Mouse (Mus musculus) lung, embryonic 14.5 days (tissue): Measurements from ENCODE around the gene Fuk. TPM values are rescaled to one million over a fixed set of nuclear protein-coding genes. Genes with fewer than 3 reads are reported as not detected.

Experiments
- ATAC-seq: fragments of 200-750 bp; cut with Nextera tagmentation; 2 replicates; pipeline ENCODE4 v1.8.0; 2017; ENCODE audit warnings: mild to moderate bottlenecking, moderate TSS enrichment, moderate library complexity; ENCODE audit not compliant: insufficient read depth
- DNase-seq: peaks from one replicate; pipeline ENCODE4 v3.0.0-alpha.2; 2015
- H3K27ac ChIP-seq: fragments of 300-500 bp; sonication (generic); 2 replicates; pipeline ENCODE4 v1.5.1; 2014; ENCODE audit warnings: low read depth, mild to moderate bottlenecking, moderate library complexity
- H3K27me3 ChIP-seq: fragments of 300-500 bp; sonication (generic); 2 replicates; pipeline ENCODE4 v1.6.1; 2014; ENCODE audit warnings: low read length, control low read depth; ENCODE audit not compliant: insufficient read depth
- H3K36me3 ChIP-seq: fragments of 300-500 bp; sonication (generic); 2 replicates; pipeline ENCODE4 v1.6.1; 2014; ENCODE audit warnings: control low read depth; ENCODE audit not compliant: insufficient read depth
- H3K4me1 ChIP-seq: fragments of 300-500 bp; sonication (generic); 2 replicates; pipeline ENCODE4 v1.6.1; 2014; ENCODE audit warnings: antibody characterized with exemption, control low read depth; ENCODE audit not compliant: insufficient read depth
- H3K4me2 ChIP-seq: fragments of 300-500 bp; sonication (generic); 2 replicates; pipeline ENCODE4 v1.6.1; 2014; ENCODE audit warnings: mild to moderate bottlenecking
- H3K4me3 ChIP-seq: fragments of 300-500 bp; sonication (generic); 2 replicates; pipeline ENCODE4 v1.5.1; 2014; ENCODE audit warnings: low read depth, low read length
- H3K9ac ChIP-seq: fragments of 300-500 bp; sonication (generic); 2 replicates; pipeline ENCODE4 v1.6.1; 2014
- H3K9me3 ChIP-seq: fragments of 300-500 bp; sonication (generic); 2 replicates; pipeline ENCODE4 v1.6.1; 2016; ENCODE audit warnings: low read depth, low read length, control low read depth
- CTCF ChIP-seq: IDR thresholded peaks from 2 replicates; pipeline ENCODE4 v1.5.1; 2016; ENCODE audit warnings: antibody characterized with exemption, low read depth
- WGBS: fragments of 180-500 bp; shearing (Covaris S2); extraction: QIAGEN DNeasy Blood & Tissue Kit; methylation state at CpG from one replicate; pipeline ENCODE4 v1.1.7; 2014; 5-methylcytosine and 5-hydroxymethylcytosine counted together
- polyA plus RNA-seq: library from polyadenylated mRNA; unstranded; fragments of >200 nt; fragmentation: Nextera tagmentation; extraction: Ambion mirVana; gene quantifications from 2 replicates; pipeline ENCODE4 v1.2.1, GENCODE M21; 2014

Gene Fuk
- polyA plus RNA-seq, 1 experiment from 2014 or later, result 11.5 TPM

DNA sequence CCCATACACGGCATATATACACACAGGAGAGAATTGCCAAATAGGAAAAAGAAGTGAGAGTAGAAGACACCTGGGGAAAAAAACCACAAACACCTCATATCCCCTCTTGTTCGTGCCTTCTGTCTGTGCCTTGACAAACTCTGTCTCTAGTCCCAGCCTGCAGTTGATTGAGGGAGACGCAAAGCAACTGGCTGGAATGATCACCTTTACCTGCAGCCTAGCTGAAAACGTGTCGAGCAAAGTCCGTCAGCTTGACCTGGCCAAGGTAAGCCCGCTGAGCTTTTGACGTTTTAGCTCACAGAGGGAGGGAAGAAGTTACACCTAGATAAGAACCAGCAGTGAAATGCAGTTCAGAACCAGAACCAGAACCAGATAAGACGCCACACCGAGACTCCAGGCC is 51.1 kb downstream of the Fuk start:
- H3K27me3 ChIP-seq, result no peaks in the 10 kb centered on the region
- no peak overlapping the region for H3K27ac ChIP-seq
- H3K4me2 ChIP-seq, result no peak overlapping the region
- WGBS, result 93% methylated on average over 10 of the region's 10 CpGs
- peaks cover 65% of the 10 kb centered on the region for H3K36me3 ChIP-seq
- no peak overlapping the region for H3K9ac ChIP-seq
- TF ChIP-seq CTCF, result no peak
- no peak for ATAC-seq
- no peak overlapping the region for H3K4me3 ChIP-seq
- DNase-seq, result no peak
- H3K4me1 ChIP-seq, result 0 out of 2 replicates have a peak, but pooled peaks cover 3% of the 10 kb centered on the region
- no peaks in the 10 kb centered on the region for H3K9me3 ChIP-seq

DNA sequence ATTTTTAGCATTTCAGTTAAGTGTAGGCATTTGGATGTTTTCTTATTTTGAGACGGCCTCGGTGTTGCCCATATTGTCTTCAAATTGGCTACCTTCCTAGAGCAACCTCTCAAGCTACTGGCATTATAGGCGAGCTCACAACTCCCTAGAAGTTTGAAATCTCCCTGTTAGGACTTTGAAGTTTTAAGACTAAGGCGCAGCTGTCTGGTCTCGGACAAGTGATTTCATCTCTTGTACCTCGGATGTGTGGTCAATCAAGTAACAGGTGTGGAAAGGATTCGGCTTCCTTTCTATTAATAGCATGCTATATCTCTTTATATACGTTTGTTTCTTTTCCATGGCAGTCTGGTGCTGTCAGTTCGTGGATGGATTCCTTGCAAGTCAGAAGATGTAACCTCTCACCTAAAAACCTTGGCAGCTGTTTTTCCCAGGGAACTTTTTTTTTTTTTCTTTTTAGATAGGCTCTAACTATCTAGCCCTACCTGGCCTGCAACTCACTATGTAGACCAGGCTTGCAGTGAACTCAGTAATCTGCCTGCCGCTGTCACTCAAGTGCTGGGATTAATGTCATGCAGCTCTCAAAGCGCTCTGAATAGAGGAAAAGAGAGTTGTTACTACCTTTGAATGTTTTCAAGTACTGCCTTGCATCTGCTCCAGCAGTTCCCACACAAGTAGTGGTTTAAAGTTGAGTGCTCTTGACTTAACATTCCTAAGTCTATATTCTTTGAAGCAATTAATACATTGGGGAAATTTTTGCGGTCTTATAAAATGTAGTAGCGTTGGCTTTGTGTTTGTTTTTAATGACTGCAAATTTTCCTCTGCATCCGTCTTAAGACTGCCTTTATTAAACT is 54.4 kb downstream of the Fuk start:
- no peaks in the 10 kb centered on the region for H3K9me3 ChIP-seq
- DNase-seq (no peak), ATAC-seq (no peak)
- peak overlapping the region; percentile 93 for H3K4me3 ChIP-seq
- H3K27ac ChIP-seq, result no peak overlapping the region
- TF ChIP-seq CTCF, result no peak
- WGBS, result 49% methylated on average over 14 of the region's 14 CpGs
- peak overlapping the region; percentile 98 for H3K9ac ChIP-seq
- H3K4me1 ChIP-seq, result peaks cover 5% of the 10 kb centered on the region; the same call in 1 of the 2 replicates
- H3K36me3 ChIP-seq, result peaks cover 54% of the 10 kb centered on the region
- no peaks in the 10 kb centered on the region for H3K27me3 ChIP-seq
- peak overlapping the region; percentile 80 for H3K4me2 ChIP-seq

DNA sequence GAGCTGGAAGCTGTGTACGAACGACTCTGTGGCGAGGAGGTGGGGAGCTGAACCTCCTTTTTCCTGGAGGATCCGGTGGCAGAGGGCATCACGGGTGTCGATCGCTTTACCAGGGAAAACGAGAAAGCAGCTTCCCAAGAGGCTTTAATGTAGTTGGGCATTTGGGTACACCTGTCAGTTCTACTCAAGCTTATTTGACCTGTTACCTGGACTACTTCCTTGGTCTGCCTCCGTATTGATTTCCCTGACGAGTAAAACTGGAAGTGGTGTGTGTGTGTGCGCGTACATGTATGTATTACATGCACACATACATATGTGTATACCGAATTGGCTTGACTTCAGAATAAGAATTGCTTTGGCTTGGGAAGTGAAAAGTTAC is 55.1 kb downstream of the Fuk start:
- under 1% methylated on average over 13 of the region's 13 CpGs for WGBS
- H3K9me3 ChIP-seq, result no peaks in the 10 kb centered on the region
- H3K9ac ChIP-seq, result peak overlapping the region; percentile 98
- no peaks in the 10 kb centered on the region for H3K27me3 ChIP-seq
- peak overlapping the region; percentile 91 for H3K27ac ChIP-seq
- peaks cover 5% of the 10 kb centered on the region; the same call in 1 of the 2 replicates for H3K4me1 ChIP-seq
- peak overlapping the region; percentile 80 for H3K4me2 ChIP-seq
- H3K36me3 ChIP-seq, result peaks cover 54% of the 10 kb centered on the region
- DNase-seq, result no peak
- ATAC-seq, result peak; percentile 47
- TF ChIP-seq CTCF, result no peak
- peak overlapping the region; percentile 93 for H3K4me3 ChIP-seq

DNA sequence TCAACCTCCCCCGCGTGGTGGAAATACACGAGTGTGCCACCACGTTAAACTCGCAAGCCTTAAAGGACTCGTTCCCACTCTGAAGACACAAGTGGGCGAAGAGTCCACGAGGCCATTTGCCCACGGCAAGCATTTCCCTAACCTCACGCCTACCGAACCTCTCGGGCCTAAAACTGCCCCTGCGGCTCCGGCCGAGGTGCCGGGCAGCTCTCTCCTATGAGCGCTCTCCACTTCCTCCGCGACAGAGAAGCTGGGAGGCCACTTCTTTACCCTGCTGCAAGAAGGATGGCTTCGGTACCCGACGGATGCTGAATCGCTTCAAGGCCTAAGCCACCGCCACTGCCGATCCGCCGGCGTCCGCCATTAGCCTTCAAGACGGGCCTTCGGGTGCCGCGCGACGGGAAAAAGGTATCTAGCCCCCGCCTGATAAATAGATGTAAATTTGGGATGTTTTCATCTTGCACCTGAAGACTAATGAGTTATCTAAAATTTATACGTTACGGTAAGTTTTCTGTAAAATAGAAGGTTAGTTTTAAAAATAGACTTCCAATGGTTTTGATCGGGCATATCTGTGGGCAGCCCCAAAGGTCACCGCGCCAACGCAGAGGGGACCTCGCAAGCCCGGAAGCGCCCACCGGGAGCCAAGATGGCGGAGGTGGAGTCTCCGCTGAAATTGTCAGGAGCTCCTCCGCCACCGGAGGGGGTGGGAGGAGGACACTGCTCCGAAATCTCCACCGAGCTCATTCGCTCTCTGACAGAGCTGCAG is 55.7 kb downstream of the Fuk start, which contains the start of the genes Cog4 and Sf3b3:
Gene Cog4, plus strand, starts transcription at position 196 of the 766 bp plus-strand sequence.
Gene Sf3b3, minus strand, starts transcription at position 383 of the 766 bp plus-strand sequence.
- peaks cover 52% of the 10 kb centered on the region for H3K36me3 ChIP-seq
- H3K4me1 ChIP-seq, result peaks cover 5% of the 10 kb centered on the region; the same call in 1 of the 2 replicates
- H3K9ac ChIP-seq, result peak within 1 kb of the TSS; percentile 98
- no peaks in the 10 kb centered on the region for H3K9me3 ChIP-seq
- no peaks in the 10 kb centered on the region for H3K27me3 ChIP-seq
- under 1% methylated on average over 53 of the region's 53 CpGs for WGBS
- peak within 1 kb of the TSS; percentile 80 for H3K4me2 ChIP-seq
- peak within 1 kb of the TSS; percentile 91 for H3K27ac ChIP-seq
- no peak for TF ChIP-seq CTCF
- H3K4me3 ChIP-seq, result peak within 1 kb of the TSS; percentile 93
- peak; percentile 95 for DNase-seq
- ATAC-seq, result peak; percentile 92

DNA sequence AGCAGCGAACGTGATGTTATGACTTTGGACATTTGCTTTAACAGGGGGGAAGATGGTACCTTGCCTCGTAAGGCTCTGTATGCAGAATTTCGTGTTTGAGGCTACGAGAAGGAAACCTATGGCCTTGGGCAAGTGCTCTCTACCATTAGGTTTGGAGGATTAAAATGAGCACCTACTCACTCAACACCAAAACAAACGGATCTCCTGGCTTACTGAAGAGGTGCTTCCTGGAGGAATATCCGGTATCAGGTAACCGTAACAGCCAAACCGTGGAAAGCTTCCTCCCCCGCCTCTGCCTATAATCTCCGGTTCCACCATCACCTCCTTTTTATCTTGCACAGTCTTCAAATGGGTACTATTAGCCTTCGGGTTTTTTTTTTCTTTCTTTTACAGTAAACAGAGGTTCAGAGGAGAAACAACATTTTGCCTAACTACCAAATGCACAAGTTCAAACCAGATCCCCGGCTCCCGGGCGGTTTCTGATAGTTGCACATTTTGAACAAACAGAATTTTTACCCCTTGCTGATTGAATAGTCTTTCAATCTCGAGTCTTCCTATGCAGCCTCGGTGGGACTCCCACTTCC is 56.4 kb downstream of the Fuk start:
- H3K36me3 ChIP-seq, result peaks cover 52% of the 10 kb centered on the region
- ATAC-seq, result no peak
- no peak for TF ChIP-seq CTCF

DNA sequence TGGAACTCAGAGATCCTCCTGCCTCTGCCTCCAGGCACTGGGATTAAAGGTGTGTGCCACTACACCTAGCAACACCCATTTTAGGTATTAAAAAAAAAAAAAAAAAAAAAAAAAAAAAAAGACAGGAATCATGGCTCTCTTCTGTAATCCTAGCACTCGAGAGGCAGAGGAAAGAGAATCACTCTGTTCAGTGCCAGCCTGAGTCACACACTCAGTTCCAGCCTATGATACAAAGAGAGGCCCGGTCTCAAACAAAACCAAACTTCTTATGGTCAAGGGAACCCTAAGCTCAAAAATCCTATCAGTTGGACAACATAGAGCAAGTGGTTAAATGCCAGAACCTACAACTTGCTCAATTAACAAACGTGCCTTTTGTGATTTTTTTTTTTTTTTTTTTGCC is 57.3 kb downstream of the Fuk start:
- no peak for DNase-seq
- H3K27ac ChIP-seq, result no peak overlapping the region
- no peaks in the 10 kb centered on the region for H3K9me3 ChIP-seq
- peaks cover 5% of the 10 kb centered on the region; the same call in 1 of the 2 replicates for H3K4me1 ChIP-seq
- ATAC-seq, result no peak
- no peaks in the 10 kb centered on the region for H3K27me3 ChIP-seq
- peak overlapping the region; percentile 93 for H3K4me3 ChIP-seq
- TF ChIP-seq CTCF, result no peak
- WGBS, result 74% methylated on average over 3 of the region's 3 CpGs
- H3K9ac ChIP-seq, result peak overlapping the region; percentile 98; the same call in 1 of the 2 replicates
- H3K36me3 ChIP-seq, result peaks cover 52% of the 10 kb centered on the region
- peak overlapping the region; percentile 80 for H3K4me2 ChIP-seq

More for the DNA sequence above, 56.4 kb downstream of the Fuk start:
- WGBS, result 7% methylated on average over 17 of the region's 17 CpGs
- Histone ChIP-seq H3K9ac (peak overlapping the region; percentile 98), H3K4me1 (peaks cover 5% of the 10 kb centered on the region; the same call in 1 of the 2 replicates), H3K4me3 (peak overlapping the region; percentile 93), H3K27me3 (no peaks in the 10 kb centered on the region), H3K9me3 (no peaks in the 10 kb centered on the region), H3K27ac (peak overlapping the region; percentile 91), H3K4me2 (peak overlapping the region; percentile 80)
- peak; percentile 36 for DNase-seq
